Mouse (Mus musculus) liver, postnatal 0 days (tissue): ENCODE measurements around the gene St3gal5. TPM values are rescaled to one million over a fixed set of nuclear protein-coding genes. Genes with fewer than 3 reads are reported as not detected.

ENCODE experiments used
- ATAC-seq: fragments of 200-750 bp; cut with Nextera tagmentation; 2 replicates; pipeline ENCODE4 v1.8.0; 2017; ENCODE audit warnings: mild to moderate bottlenecking, moderate library complexity
- DNase-seq: peaks from one replicate; pipeline ENCODE4 v3.0.0-alpha.2; 2016
- H3K27ac ChIP-seq: fragments of 300-500 bp; sonication (generic); 2 replicates; pipeline ENCODE4 v1.5.1; 2014; ENCODE audit warnings: antibody characterized with exemption, moderate library complexity, mild to moderate bottlenecking, low read depth
- H3K27me3 ChIP-seq: fragments of 300-500 bp; sonication (generic); 2 replicates; pipeline ENCODE4 v1.6.1; 2014; ENCODE audit warnings: low read length, control low read depth, mixed read lengths; ENCODE audit not compliant: insufficient read depth
- H3K36me3 ChIP-seq: fragments of 300-500 bp; sonication (generic); replicated peaks from 2 replicates; pipeline ENCODE4 v1.6.1; 2014; ENCODE audit warnings: mild to moderate bottlenecking, control low read depth, low read length, moderate library complexity, mixed read lengths; ENCODE audit not compliant: insufficient read depth
- H3K4me1 ChIP-seq: fragments of 300-500 bp; sonication (generic); 2 replicates; pipeline ENCODE4 v1.6.1; 2014; ENCODE audit warnings: antibody characterized with exemption, mild to moderate bottlenecking, control low read depth; ENCODE audit not compliant: insufficient read depth
- H3K4me2 ChIP-seq: fragments of 300-500 bp; sonication (generic); 2 replicates; pipeline ENCODE4 v1.6.1; 2014; ENCODE audit warnings: low read depth, mild to moderate bottlenecking, low read length, moderate library complexity, mixed read lengths
- H3K4me3 ChIP-seq: fragments of 300-500 bp; sonication (generic); 2 replicates; pipeline ENCODE4 v1.5.1; 2014; ENCODE audit warnings: low read depth, low read length
- H3K9ac ChIP-seq: fragments of 300-500 bp; sonication (generic); replicated peaks from 2 replicates; pipeline ENCODE4 v1.6.1; 2014; ENCODE audit warnings: mild to moderate bottlenecking, moderate library complexity
- H3K9me3 ChIP-seq: fragments of 300-500 bp; sonication (generic); 2 replicates; pipeline ENCODE4 v1.6.1; 2016; ENCODE audit warnings: mild to moderate bottlenecking, control low read depth, low read length, mixed read lengths
- CTCF ChIP-seq: sonication (generic); IDR thresholded peaks from 2 replicates; pipeline ENCODE4 v1.5.1; 2016; ENCODE audit warnings: antibody characterized with exemption, low read depth
- EP300 ChIP-seq: IDR thresholded peaks from 2 replicates; pipeline ENCODE4 v1.6.1; 2016; ENCODE audit warnings: antibody characterized with exemption, low read depth, mild to moderate bottlenecking
- WGBS: fragments of 180-500 bp; shearing (Covaris S2); extraction: QIAGEN DNeasy Blood & Tissue Kit; methylation state at CpG from one replicate; pipeline ENCODE4 v1.1.7; 2014; ENCODE audit not compliant: insufficient replicate concordance; 5-methylcytosine and 5-hydroxymethylcytosine counted together
- polyA plus RNA-seq: library from polyadenylated mRNA; unstranded; fragments of >200 nt; fragmentation: Nextera tagmentation; extraction: Ambion mirVana; gene quantifications from 2 replicates; pipeline ENCODE4 v1.2.1, GENCODE M21; 2015

St3gal5 gene
- polyA plus RNA-seq, 1 experiment from 2014 or later, result 212 TPM

GRCm38 (mm10) chr6:72189061-72189863 is 91.9 kb downstream of the St3gal5 start:
- DNase-seq (no peak), ATAC-seq (no peak)
- H3K27me3 ChIP-seq, result peaks cover 40% of the 10 kb centered on the region
- no peak overlapping the region for H3K27ac ChIP-seq
- no peaks in the 10 kb centered on the region for H3K4me1 ChIP-seq
- WGBS, result 8% methylated on average over 29 of the region's 29 CpGs
- no peaks in the 10 kb centered on the region for H3K36me3 ChIP-seq
- H3K4me2 ChIP-seq, result no peak overlapping the region
- no peak overlapping the region for H3K4me3 ChIP-seq
- no peak for TF ChIP-seq CTCF
- TF ChIP-seq EP300, result no peak
- no peaks in the 10 kb centered on the region for H3K9me3 ChIP-seq
- H3K9ac ChIP-seq, result no peak overlapping the region

DNA sequence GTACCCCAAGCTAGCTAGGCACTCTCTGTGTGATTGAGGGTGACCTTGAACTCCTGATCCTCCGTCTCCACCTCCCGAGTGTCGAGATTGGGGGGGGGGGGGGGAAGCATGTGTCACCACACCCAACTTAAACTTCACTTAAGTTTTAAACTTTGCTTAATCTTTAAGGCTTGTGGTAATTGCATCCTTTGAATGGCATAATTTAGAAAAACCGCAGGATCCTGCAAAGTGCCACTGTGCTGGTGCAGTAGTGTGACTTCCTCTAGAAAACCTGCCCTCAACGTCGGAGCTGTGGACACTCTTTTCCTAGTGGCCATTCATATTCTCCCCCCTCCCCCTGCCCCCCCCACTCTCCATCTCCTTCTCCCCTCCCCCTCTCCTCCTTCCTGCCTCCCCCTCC is 92.7 kb downstream of the St3gal5 start:
- no peak overlapping the region for H3K4me2 ChIP-seq
- no peaks in the 10 kb centered on the region for H3K36me3 ChIP-seq
- WGBS, result 17% methylated on average over 6 of the region's 6 CpGs
- no peak for DNase-seq
- H3K9ac ChIP-seq, result no peak overlapping the region
- H3K4me3 ChIP-seq, result no peak overlapping the region
- no peak for ATAC-seq
- TF ChIP-seq CTCF (no peak), EP300 (no peak)
- no peak overlapping the region for H3K27ac ChIP-seq
- H3K4me1 ChIP-seq, result no peaks in the 10 kb centered on the region
- no peaks in the 10 kb centered on the region for H3K9me3 ChIP-seq
- H3K27me3 ChIP-seq, result peaks cover 41% of the 10 kb centered on the region

- H3K9ac ChIP-seq, result no peak overlapping the region
- H3K4me2 ChIP-seq, result no peak overlapping the region
- H3K27ac ChIP-seq, result no peak overlapping the region
- H3K4me1 ChIP-seq, result no peaks in the 10 kb centered on the region
- WGBS, result 55% methylated on average over 5 of the region's 5 CpGs
- ATAC-seq, result no peak
- no peak for DNase-seq
- peaks cover 41% of the 10 kb centered on the region for H3K27me3 ChIP-seq
- TF ChIP-seq CTCF (no peak), EP300 (no peak)
- H3K36me3 ChIP-seq, result no peaks in the 10 kb centered on the region
- no peak overlapping the region for H3K4me3 ChIP-seq
- H3K9me3 ChIP-seq, result no peaks in the 10 kb centered on the region
These were observed 93.2 kb downstream of the St3gal5 start for GRCm38 (mm10) chr6:72190577-72190976.

GRCm38 (mm10) chr6:72196660-72197059 is 99.3 kb downstream of the St3gal5 start:
- no peak overlapping the region for H3K4me3 ChIP-seq
- H3K4me1 ChIP-seq, result no peaks in the 10 kb centered on the region
- no peak overlapping the region for H3K9ac ChIP-seq
- H3K9me3 ChIP-seq, result no peaks in the 10 kb centered on the region
- WGBS, result 88% methylated on average over 3 of the region's 3 CpGs
- no peaks in the 10 kb centered on the region for H3K36me3 ChIP-seq
- ATAC-seq (no peak), DNase-seq (no peak)
- no peak for TF ChIP-seq CTCF
- no peak for TF ChIP-seq EP300
- no peak overlapping the region for H3K4me2 ChIP-seq
- H3K27ac ChIP-seq, result no peak overlapping the region
- 0 out of 2 replicates have a peak, but pooled peaks cover 7% of the 10 kb centered on the region for H3K27me3 ChIP-seq

GRCm38 (mm10) chr6:72197515-72197914 is 100.1 kb downstream of the St3gal5 start:
- H3K4me2 ChIP-seq, result no peak overlapping the region
- no peaks in the 10 kb centered on the region for H3K36me3 ChIP-seq
- H3K9me3 ChIP-seq, result no peaks in the 10 kb centered on the region
- H3K27me3 ChIP-seq, result 0 out of 2 replicates have a peak, but pooled peaks cover 7% of the 10 kb centered on the region
- no peak overlapping the region for H3K9ac ChIP-seq
- DNase-seq, result no peak
- no peak overlapping the region for H3K4me3 ChIP-seq
- H3K4me1 ChIP-seq, result no peaks in the 10 kb centered on the region
- TF ChIP-seq EP300 (no peak), CTCF (no peak)
- ATAC-seq, result no peak
- no peak overlapping the region for H3K27ac ChIP-seq

DNA sequence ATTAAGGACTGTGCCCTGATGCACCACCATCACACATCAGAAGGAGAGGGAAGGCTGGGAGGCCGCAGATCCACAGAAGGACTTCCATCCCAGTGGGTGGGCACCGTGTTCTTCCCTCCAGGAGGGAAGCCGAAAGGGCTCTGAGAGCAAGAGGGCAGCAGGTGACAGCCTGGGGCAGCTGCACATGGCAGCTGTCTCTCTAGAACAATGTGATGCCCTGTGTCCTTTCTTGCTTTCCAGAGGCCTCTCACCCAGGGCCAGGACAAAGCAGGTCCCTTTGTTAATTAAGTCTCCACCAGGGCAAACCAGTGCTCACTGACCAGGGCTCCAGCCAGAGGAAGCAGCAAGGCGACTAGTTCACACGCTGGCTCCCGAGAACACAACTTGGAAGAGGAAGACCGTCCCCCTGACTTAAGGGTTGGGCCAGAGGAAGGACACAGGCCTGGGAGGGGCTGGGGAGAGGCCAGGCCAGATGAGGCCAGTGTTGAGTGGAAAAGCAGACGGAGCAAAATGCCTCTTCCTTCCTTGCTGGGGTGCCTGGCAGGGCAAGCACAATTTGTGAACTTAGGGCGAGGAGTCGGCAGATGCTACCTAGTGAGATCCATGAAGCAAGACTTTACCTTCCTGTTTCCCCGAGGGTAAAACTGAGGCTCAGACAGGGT is 103.3 kb downstream of the St3gal5 start:
- H3K27me3 ChIP-seq, result 0 out of 2 replicates have a peak, but pooled peaks cover 3% of the 10 kb centered on the region
- no peak for DNase-seq
- H3K36me3 ChIP-seq, result no peaks in the 10 kb centered on the region
- H3K4me1 ChIP-seq, result no peaks in the 10 kb centered on the region; the same call in 1 of the 2 replicates
- TF ChIP-seq CTCF (no peak), EP300 (no peak)
- no peak overlapping the region for H3K27ac ChIP-seq
- H3K9ac ChIP-seq, result no peak overlapping the region
- no peak overlapping the region for H3K4me3 ChIP-seq
- H3K4me2 ChIP-seq, result no peak overlapping the region
- no peak for ATAC-seq
- H3K9me3 ChIP-seq, result no peaks in the 10 kb centered on the region
- WGBS, result 59% methylated on average over 11 of the region's 11 CpGs
